Mouse (Mus musculus): ENCODE results near the gene Cox8b.
A peak's percentile ranks its signal among the peaks of the same experiment; 100 is the strongest.
"Not testable (repeated sequence)": the region's sequence is repeated elsewhere in the genome, so short reads cannot be mapped to it uniquely, and the experiment has no call there.

Gene Cox8b

DNA sequence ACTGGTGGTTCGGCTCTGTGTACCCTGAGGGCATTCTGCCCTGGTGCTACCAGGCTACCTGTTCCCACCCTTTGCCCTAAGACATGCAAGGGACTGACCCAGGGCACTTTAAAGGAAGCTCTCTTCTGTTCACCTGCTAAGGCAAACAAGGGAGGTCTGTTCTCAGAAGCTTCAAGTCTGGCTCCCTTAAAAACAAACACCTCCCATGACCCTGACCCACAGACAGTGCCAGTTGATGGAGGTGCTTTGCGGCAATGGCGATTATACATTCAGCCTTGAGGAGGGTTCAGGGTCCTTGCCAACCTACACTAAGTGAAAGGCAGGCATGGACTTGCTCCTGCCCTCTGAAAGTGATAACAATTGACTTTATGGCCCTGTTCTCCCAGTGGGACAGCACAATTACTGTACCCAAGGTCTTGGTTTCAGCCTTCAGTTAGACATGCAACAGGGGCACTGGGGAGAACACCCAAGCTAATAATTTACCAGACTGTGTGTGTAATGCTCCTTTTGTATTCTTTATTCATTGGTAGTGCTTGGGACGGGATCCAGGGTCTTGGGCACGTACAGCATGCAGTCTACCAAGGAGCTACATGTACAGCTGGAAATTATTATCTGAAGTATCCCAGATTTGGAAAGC is 12.7 kb upstream of the Cox8b start:
- no peak for DNase-seq (ENCODE audit: low read depth, low spot score)

DNA sequence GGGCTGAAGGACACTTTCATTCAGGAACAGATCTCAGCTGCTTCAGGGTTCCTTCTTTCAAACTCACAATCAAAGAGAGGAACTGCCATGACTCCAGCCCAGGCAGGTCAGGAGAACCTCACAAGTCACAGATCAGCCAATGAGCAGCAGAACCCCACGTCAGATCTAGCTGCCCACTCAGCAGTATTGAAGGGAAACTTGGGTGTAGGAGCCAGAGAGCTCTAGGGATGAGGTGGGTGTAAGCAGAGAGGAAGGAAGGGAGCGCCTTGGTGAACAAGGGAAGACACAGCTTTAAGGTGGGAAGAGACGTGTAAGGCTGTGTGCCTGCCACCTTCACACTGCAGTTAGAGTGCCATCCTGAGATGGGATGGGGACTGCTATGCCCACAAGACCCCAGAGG is 12.0 kb upstream of the Cox8b start:
- DNase-seq (ENCODE audit: low read depth, low spot score), result no peak

DNA sequence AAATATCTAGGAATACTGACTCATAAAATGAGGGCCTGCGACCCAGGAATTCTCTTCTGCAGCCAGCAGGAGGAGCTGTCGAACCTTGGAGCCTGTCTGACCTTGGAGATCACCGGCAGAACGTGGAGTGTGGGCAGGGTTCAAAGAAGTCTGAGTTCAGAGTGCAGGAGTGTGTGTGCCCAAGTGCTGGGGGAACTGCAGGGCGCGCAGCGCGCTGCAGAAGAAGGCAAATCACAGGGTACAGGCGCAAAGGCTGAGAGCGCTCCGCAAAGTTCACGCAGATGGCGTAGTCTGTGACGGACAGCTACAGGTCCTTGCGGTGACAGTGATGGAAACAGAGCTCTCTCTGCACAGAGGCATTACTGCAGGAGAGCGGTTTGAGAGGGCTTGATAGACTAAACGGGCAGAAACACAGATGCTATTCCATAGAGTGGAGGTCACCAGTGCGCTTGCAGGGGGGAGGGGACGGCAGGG is 8.4 kb upstream of the Cox8b start:
- DNase-seq (ENCODE audit: low read depth, low spot score), result peak; percentile 32

DNA sequence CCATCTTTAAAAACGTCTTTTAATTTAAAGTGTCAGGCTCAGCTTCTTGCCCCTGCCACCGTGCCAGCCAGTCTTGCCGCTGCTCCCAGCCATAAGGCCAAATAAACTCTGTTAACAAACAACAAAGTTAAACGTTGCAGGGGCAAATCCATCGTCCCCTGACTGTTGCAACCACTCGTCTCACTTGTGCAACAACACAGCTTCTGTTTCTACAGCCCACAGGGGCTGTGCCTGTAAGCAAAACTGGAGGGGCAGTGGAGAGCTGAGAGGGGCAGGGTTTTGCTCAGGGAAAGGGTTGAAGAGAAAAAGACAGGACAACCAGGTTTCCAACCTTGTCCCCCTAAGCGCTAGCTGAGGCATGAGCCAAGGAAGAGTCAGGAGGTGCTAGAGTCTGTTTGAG is 7.9 kb upstream of the Cox8b start:
- no peak for DNase-seq (ENCODE audit: low read depth, low spot score)

DNA sequence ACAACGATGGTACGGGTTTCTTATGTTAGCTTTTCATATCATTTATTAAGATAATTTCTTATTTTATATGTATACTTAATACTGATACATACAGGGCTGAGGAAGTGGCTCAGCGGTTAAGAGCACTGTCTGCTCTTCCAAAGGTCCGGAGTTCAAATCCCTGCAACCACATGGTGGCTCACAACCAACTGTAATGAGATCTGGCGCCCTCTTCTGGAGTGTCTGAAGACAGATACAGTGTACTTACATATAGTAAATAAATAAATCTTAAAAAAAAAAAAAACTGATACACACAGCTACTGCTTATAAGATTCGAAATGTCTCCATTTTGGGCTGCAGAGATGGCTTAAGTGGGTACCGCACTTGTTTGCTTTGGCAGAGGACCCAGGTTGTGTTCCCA is 7.5 kb upstream of the Cox8b start:
- no peak for DNase-seq (ENCODE audit: low read depth, low spot score)

DNA sequence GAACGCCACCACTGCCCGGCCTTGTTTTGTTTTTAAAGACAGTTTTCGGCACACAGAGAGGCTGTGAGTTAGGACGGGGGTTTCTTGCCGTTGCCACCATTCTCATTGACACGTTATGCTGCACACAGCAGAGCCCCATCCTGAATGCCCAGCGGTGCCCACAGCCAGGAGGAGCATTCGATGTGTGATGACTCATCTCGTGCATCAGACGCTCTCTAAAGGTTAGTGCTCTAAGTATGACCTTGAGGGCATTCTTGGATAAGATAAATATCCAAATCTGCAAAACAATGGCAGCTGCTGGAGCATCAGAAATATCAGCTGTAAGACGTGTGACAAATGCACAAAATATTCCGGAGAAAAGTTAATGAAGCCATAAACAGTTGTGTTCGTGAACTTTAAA is 6.9 kb upstream of the Cox8b start:
- no peak for DNase-seq (ENCODE audit: low read depth, low spot score)

DNA sequence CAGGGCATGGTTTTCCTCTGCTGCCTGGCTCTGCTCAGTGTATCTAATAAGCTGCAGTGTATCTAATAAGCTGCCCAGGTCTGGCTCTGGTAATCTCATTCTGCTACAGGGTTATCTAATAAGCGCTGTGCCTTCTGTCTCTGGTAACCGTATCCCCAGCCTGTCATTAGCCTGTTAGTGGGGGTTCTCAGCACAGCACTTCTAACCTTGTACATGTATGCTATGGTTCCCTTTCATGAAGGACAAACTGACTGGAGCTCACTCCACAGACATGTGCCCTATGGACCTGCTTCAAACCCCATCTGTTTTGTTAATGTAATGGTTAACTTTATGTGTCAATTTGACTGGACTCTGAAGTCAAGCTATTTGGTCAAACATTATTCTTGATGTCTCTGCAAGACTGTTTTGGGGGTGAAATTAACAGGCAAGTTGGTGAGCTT is 5.4 kb upstream of the Cox8b start:
- DNase-seq (ENCODE audit: low read depth, low spot score), result no peak

DNA sequence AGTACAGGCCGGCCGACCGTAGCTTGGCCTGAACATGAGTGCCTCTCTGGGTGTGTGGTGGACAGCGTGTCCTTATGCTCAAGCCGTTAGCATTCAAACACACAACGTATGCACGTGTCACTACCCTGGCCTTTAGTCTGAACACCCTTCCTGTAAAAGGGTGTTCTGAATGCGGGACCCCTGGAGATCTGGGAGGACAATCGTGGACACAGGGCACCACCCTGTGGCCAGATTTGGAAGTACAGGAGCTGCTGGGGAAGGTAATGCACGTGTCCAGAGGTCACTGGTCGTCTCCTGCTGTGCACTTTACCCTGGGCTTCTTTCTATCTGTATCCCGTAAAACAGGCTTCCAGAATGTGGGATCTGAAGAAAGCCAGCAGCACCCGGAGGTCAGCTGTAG is 3.0 kb upstream of the Cox8b start:
- DNase-seq (ENCODE audit: low read depth, low spot score), result peak; percentile 40

DNA sequence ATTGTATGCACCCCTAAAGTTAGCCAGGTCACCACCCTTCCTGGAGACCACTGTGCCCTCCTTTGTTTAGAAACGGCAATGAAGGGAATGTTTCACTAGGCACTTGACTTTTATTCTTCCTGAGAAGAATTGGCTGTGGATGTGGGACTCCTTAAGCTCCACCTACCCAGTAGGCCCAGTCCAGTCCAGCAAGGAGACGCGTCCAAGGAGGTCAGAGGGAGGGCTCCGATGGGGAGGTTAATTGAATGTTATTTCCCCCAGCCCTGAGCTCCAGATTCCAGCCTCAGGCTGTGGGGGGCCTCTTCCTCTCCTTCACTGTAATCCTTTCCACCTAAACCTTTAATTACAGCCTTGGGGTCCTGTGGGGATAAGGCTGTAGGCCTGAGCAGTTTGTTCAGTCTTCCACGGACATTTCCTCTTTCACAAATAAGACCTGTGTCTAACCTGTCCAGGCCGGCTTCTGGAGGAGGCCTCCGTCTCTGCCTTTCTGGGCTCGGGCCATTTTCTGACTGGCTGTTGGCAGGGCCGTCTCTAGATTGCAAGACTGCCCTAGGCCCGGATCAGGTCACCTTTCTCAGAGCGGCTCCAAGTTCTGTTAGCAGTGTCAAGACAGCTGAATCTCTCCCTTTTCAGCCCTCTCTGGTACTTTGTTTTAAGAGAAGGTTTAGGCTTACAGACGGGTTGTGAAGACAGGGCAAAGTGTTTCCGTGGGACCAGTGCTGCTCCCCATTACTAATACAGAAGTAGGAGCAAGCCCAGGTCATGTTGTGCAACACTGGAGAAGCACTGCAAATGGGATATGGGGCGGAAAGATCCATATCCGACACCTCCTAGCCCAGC is 2.0 kb upstream of the Cox8b start:
- DNase-seq (ENCODE audit: low read depth, low spot score), result no peak

DNA sequence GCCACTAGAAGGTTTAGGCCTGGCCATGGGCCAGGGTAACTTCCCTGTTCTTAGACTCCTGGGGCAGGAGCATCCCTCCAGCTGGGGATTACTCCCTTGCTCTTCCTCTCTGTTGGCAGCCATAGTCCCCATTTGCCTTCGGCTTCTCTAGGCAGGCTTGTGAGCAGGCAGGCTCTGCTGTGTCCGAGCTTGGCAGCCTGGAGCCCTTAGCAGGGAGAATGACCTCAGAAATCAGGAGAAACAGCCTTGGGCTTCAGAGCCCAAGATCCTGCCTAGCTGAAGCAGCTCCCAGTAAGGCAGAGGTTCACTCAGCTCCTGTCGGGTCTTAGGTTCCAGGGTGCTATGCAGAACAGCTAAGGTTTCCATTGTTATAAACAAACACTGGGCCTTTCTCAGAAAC is 1.1 kb downstream of the Cox8b start:
- DNase-seq (ENCODE audit: low read depth, low spot score), result no peak

DNA sequence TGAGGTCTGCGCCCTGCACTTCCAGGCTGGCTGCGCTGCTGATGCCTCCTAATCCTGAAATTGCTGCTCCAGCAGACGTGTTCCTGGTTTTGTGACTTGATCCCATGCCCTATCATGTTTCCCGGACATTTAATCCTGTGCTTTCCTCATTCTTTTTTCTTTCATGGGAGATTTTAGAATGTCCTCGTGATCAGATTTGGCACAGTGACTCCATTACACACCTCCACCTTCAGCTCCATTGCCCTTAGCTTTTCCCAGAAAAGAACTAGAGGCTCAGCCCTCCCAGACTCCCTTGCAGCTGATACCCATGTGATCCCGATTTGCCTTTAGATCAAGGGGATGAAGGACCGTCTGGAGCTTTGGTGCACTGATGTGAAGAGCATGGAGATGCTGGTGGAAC is 2.4 kb downstream of the Cox8b start:
- DNase-seq (ENCODE audit: low read depth, low spot score), result no peak

DNA sequence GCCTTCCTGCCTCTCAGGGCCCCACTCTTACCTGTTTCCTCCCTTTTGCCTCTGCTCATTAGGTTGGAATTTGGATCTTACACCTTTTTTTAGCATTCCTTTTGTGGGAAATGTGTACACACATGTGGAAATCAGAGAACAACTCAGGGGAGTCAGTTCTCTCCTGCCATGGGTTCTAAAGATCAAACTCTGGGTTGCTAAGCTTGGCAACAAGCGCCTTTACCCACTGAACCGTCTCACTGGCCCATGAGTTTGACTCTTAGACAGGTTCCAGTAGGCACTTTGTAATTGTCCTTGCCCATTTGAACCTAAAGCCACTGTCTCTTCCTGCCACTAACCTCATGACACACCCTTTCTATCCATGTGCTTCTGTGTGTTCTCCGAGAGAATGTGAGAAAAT is 5.6 kb downstream of the Cox8b start:
- no peak for DNase-seq (ENCODE audit: low read depth, low spot score)

DNA sequence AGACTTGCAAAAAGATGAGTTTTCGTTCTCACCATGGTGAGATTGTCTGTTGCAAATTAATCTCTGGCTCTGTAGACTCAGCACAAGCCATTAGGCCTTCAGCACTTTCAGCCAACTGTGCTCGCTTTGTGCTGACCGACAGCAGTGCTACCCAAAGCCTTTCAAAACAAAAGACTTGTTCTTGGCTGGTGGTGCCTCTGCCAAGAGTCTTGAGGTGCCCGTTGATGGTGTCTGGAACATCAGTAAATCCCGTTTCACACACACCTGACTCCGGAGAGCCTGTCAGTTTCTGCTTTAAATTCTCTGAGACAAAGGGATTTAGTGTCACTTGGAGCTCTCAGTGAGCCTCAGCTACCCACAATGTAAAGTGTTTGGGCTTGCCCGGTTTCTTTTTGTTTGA is 6.2 kb downstream of the Cox8b start:
- no peak for DNase-seq (ENCODE audit: low read depth, low spot score)

DNA sequence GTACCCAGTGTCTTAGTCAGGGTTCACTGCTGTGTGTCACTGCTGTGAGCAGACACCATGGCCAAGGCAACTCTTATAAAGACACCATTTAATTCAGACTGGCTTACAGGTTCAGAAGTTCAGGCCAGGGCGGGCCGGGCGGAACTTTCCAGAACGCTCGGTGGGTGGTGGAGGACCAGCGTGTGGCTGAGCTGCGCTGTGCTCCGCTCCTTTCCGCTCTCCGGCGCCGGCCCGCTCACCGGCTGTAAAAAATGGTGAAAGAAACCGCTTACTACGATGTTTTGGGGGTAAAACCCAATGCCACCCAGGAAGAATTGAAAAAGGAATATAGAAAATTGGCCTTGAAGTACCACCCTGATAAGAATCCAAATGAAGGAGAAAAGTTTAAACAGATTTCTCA is 9.6 kb downstream of the Cox8b start:
- not testable (repeated sequence) for DNase-seq (ENCODE audit: low read depth, low spot score)

DNA sequence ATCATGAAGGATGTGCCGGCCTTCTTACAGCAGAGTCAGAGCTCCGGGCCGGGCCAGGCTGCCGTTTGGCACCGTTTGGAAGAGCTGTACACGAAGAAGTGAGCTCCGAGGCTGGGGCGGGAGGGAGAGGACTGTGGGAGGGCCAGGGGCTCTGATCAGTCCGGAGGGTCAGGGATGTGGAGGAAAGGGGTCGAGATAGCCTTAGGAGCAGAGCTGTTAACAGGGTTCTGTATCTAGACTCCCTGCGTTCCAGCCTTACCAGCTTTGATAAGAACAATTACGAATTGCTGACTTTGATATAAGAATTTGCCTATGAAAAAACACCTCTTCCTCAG is 17.8 kb downstream of the Cox8b start:
- no peak for DNase-seq (ENCODE audit: low read depth, low spot score)

DNA sequence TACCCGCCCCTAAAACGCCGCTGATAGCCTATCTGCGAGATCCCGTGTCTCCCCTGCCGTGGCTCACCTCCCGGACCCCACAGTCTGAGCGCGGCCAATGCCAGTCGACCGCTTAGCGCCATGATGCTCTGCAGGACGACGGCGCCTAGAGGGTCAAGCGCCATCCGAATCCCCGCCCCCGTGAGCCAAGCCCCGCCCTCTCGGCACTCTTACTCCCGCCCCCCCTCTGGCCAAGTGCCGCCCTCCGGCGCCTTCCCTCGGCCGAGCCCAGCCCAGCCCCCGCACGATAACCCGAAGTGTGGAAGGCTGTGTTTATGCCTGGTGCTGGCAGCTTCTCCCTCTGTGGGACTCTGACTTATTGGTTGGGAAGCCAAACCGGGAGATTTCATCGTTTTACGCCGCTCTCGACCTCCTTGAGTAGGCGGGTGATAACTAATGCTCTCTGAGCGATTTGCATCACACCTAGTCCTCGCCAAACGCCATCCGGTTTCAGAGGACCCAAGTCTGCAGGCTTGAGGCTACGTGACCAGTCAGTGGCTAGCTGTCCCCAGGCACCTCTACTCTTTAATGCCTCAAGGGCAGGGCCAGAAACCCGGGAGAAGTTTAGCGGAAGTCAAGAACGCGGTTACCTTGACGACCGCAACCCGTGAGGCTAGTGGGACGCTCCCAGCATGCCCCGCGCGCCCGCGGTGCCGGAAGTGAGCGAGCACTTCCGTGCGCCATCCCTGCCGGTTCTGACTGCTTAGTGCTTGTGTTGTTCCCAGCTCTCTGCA is 18.4 kb downstream of the Cox8b start, which contains the start of the genes Psmd13 and Sirt3:
Psmd13 (plus strand) TSS at position 273 of the 773 bp plus-strand sequence.
Sirt3 (minus strand) TSS at position 614 of the 773 bp plus-strand sequence.
- peak; percentile 83 for DNase-seq (ENCODE audit: low read depth, low spot score)

DNA sequence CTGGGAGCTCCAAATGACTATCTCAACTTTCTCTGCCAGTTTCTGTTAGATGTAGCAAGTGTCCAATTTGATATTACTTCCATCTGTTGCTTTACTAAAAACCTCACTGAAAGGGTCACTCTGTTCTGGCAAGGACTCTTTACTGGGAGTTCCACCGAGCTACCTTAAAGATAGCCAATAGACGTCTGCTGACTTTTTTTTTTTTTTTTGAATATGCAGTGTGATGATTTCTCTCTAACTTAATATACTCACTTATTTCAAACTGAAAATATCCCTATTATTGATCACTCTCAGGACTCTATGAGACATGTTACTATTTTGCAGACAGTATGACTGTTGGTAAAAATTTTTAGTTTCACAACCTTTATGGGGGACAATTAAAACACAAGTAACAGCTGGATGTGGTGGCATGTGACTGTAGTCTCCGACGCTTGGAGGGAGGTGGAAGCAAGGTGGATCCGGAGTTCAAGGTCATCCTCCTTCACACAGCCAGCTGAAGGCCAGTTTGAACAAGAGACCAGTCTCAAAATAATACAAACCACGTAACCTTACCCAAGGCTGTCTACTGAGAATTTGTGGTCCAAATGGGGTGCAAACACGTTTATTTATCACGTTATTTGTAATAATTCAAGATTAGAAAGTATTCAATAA is 19.3 kb downstream of the Cox8b start:
- no peak for DNase-seq (ENCODE audit: low read depth, low spot score)

DNA sequence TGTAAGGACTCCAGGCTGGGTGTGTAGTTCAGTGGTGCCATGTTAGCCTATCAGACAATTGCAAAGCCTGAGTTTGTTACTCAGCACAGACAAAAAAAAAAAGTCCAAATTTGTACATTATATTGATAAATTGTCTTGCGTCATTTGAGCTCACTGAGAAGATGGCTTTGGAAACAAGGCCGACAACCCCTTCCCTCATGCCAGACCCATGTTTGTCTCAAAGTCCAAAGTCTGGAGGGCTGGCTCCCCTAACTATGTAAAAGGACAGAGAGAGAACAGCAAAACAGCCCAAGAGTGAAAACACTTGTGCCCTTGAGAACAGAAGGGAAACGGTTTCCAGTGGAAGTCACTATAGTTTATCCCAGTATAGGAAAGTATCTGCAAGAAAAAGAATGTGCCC is 19.8 kb downstream of the Cox8b start:
- DNase-seq (ENCODE audit: low read depth, low spot score), result no peak

DNA sequence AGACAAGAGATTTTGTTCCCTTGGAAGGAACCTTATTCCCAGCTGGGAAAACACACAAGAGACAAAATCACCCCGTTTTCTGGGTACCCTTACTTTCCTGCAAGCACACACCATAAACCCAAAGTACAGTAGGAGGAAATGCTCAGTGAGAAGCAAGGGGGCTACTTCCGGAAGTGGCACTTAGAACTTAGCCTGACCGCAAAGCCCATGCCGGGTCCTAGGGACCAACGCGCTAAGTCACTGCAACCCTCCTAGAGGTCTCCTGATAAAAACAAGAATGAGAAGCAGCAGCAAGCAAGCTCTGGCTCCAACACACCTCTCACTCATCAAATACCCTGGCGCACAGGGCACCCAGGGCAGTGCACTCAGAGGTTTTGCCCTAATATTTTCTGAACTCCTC is 20.9 kb downstream of the Cox8b start:
- DNase-seq (ENCODE audit: low read depth, low spot score), result no peak

DNA sequence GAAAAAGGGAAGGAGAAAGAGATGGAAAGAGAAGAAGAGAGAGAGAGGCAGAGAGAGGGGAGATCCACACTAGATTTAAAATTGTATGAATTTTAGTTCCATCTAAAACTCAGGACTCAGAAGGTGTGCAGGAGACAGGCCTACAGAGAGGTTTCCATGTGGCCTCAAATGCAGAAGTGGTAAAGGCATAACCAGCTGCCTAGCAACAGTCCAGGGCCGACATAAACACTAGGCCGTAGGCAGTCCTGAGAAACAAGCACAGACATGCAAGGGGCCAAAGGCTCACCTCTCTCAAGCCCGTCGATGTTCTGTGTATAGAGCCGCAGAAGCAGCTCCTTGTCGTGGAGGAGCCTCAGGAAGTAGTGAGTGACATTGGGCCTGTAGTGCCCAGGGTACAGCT is 22.9 kb downstream of the Cox8b start:
- DNase-seq (ENCODE audit: low read depth, low spot score), result no peak

DNA sequence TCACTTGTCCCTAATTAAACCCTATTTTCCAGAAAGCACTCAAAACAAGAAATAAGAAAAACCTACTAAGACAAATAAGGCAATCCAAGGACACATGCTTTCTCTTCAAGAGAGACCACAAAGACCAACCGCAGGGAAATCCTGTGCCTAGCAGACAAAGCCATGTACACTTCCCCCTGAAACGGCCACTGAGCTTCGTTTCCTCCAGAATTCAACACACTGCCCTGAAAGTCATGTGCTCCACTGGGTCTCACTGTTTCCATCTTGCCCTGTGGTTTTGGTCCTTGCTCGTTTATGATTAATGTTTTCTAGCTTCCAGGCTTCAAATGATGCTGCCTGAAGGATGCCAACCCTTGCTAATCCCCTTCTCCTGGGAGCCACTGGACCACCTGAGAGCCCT is 26.0 kb downstream of the Cox8b start:
- no peak for DNase-seq (ENCODE audit: low read depth, low spot score)

DNA sequence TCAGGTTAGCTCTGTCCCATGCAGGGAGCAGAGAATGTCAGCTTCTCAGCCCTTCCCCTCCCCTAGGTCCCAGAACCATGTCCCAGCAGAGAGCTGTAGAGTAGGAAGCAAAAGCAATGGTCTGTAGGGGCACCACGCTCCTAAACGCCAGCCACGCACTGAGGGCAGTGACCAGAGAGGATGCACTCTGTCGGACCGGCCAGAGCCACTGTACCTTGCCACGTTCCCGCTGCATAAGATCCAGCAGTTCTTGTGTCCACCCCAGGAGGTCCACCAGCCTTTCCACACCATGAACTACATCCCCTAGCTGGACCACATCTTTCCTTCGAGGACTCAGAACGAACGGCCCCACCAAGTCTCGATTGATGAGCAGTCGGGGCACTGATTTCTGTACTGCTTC is 35.5 kb downstream of the Cox8b start:
- DNase-seq (ENCODE audit: low read depth, low spot score), result no peak
